Mouse (Mus musculus): ENCODE results near the gene Krba1. TPM values are rescaled to one million over a fixed set of nuclear protein-coding genes. Genes with fewer than 3 reads are reported as not detected.

Krba1 gene
- total RNA-seq (2023; ENCODE audit: inconsistent age), result 20.2 to 25.8 TPM (median 21.4 TPM) in 4 replicates

DNA sequence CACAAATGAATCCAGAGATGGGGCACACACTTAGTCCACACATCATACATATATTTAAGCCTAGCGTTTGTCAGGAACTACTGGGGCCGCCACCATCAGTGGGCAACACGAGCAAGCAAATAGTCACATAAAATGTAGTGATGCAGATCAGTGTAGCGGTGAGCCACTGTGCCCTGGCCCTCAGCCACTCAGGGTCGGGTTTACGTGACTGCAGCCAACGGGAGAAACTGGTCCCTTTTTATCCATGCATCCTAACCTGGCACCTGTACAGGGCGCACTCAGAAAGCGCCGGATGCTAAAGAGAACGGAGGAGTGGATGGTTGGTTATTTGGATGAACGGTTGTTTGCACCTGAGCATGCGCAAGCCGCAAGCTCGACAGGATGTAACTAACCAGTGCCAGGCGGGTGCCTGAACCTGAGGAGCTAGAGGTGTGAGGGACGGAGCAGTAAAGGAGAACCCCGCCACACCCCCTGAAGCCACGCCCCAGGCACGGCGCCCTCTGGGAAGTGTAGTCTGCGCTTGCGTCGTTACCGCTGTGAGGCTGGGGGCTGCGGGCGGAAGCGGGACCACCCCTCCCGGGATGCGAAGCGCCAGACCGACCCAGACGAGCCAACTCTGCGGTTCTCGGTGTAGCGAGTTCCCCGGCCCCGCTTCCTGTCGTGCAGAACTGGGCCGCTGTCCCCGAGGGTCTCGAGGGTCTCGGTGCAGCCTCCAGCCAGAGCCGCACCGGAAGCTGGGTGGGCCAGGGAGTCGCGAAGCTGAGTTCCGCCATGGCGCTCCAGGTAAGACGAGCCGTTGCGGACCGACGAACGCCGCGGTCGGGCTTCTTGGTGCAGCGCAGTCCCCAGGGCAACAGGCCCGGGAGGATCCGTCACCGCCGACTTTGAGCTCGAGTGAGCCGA lies at the start of gene Krba1:
Krba1 (plus strand) TSS at position 482 of the 903 bp plus-strand sequence.

DNA sequence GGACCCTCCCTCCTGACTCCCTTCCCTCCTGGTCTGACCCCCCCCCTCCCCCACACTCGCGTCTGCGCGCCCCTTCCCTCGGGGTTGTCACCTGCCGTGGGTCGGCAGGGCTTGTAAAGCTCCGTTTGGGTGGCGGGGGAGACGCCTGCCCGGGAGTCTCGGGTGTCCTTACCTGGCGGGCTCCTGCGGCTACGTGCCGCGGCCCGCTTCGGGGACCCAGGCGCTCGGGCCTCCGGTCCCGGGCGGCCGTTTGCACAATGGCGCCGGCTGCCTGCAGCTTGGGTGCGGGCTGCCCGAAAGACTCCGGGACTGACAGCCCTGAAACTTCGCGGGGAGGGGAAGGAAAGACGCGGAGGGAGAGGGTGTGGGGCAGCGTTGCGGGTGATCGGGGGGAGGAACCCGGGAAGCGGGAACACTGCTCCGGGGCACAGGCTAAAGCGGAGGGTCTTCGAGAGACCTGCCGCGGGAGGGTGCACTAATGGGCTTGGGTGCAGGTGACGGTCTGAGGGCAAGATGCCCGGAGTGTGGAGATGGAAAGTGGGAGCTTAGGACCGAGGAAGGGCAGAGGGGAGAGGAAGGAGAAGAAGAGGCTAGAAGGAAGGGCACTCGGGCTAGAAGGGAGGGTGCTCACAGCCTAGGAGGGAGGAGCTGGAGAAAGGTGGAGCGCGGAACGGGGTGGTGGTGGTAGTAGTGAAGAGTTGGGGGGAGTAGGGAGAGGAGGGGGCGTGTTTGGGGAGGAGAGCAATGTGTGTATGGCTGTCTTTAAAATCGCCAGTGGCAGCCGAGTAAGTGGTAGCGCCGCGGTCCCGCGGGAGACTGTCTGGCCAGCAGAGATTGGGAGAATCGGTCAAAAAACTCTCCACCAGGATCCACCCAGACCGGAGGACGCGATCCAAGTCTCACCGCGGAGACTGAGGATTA lies 50.1 kb downstream of the Krba1 start, which contains the start of gene Zfp467:
Zfp467 (minus strand) TSS at position 645 of the 921 bp plus-strand sequence.

DNA sequence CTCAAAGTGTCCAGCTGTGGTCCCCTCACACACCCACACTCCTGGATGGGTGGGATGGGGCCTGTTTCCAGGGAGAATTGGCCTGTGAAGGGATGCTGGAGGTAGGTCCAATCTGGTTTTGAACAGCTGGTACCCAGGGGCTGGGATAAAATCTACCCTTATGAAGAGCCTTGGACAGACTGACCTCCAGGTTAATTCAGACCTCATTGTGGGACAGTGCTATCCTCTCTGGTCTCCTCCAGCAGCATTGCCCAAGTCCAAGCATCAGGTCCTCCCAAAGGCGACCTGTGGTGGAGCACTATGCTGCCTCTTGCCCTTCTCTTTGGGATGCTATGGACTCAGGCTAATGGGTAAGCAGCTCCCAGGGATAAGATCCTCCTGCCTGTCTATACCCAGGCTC lies 52.5 kb downstream of the Krba1 start, which contains the start of gene Sspo:
Sspo (plus strand) TSS at position 301 of the 400 bp plus-strand sequence.

Other genes starting within 250 kb of the Krba1 start
- gene Zfp467, start 50.2 kb downstream of the Krba1 start, total RNA-seq (2023; ENCODE audit: inconsistent age), result 5.1 to 7.1 TPM (median 6.2 TPM) in 4 replicates
- 0.03 to 0.16 TPM (median 0.09 TPM) in 3 of 4 replicates, not detected in the other for gene Sspo, start 52.6 kb downstream of the Krba1 start, total RNA-seq (2023; ENCODE audit: inconsistent age)
- 0.32 to 0.75 TPM (median 0.61 TPM) in 3 of 4 replicates, not detected in the other for gene Atp6v0e2, start 142.0 kb downstream of the Krba1 start, total RNA-seq (2023; ENCODE audit: inconsistent age)
- 39.5 to 55.2 TPM (median 49.9 TPM) in 4 replicates for gene Lrrc61, start 159.2 kb downstream of the Krba1 start, total RNA-seq (2023; ENCODE audit: inconsistent age)
- gene Rarres2, start 177.2 kb downstream of the Krba1 start, total RNA-seq (2023; ENCODE audit: inconsistent age), result 0.67 to 1.1 TPM in 2 of 4 replicates, not detected in the others
- gene Gm45021, start 194.0 kb downstream of the Krba1 start, total RNA-seq (2023; ENCODE audit: inconsistent age), result not detected in 4 replicates
- gene Repin1, start 198.3 kb downstream of the Krba1 start, total RNA-seq (2023; ENCODE audit: inconsistent age), result 5.2 to 8.2 TPM (median 6.7 TPM) in 4 replicates
- not detected in 4 replicates for gene Gm44965, start 198.4 kb downstream of the Krba1 start, total RNA-seq (2023; ENCODE audit: inconsistent age)
- 2.8 to 5.2 TPM (median 4.7 TPM) in 4 replicates for gene Zfp775, start 206.5 kb downstream of the Krba1 start, total RNA-seq (2023; ENCODE audit: inconsistent age)
- gene AI854703, start 231.2 kb downstream of the Krba1 start, total RNA-seq (2023; ENCODE audit: inconsistent age), result 0.38 to 0.63 TPM in 2 of 4 replicates, not detected in the others